Mouse (Mus musculus): ENCODE results near the gene Methig1.

GRCm38 (mm10) chr15:100413306-100413705 lies 60.4 kb downstream of the Methig1 start:
- TF ChIP-seq CTCF (IDR thresholded peaks at IDR 0.05; ENCODE audit: borderline replicate concordance, insufficient read depth, low read depth, low read length) (no peak), POLR2A (IDR thresholded peaks at IDR 0.05; ENCODE audit: borderline replicate concordance, insufficient read depth, low read length) (no peak)

Data from cerebellum, adult 2 months (tissue).